Mouse (Mus musculus) thymus, adult 2 months (tissue): ENCODE results near the gene Srrd.

Experiments used
- CTCF ChIP-seq: fragments of 200-500 bp; IDR thresholded peaks from 2 replicates; pipeline ENCODE4 v1.5.1; 2012; ENCODE audit warnings: mild to moderate bottlenecking, control low read depth, low read length, moderate library complexity, borderline replicate concordance; ENCODE audit not compliant: control insufficient read depth, poor library complexity, insufficient read depth; ENCODE audit errors: extremely low read depth
- POLR2A ChIP-seq: fragments of 200-500 bp; IDR thresholded peaks from 2 replicates; pipeline ENCODE4 v1.6.1; 2012; ENCODE audit warnings: mild to moderate bottlenecking, low read length, control low read depth, moderate library complexity; ENCODE audit not compliant: control insufficient read depth, poor library complexity, insufficient read depth; ENCODE audit errors: extremely low read depth

DNA sequence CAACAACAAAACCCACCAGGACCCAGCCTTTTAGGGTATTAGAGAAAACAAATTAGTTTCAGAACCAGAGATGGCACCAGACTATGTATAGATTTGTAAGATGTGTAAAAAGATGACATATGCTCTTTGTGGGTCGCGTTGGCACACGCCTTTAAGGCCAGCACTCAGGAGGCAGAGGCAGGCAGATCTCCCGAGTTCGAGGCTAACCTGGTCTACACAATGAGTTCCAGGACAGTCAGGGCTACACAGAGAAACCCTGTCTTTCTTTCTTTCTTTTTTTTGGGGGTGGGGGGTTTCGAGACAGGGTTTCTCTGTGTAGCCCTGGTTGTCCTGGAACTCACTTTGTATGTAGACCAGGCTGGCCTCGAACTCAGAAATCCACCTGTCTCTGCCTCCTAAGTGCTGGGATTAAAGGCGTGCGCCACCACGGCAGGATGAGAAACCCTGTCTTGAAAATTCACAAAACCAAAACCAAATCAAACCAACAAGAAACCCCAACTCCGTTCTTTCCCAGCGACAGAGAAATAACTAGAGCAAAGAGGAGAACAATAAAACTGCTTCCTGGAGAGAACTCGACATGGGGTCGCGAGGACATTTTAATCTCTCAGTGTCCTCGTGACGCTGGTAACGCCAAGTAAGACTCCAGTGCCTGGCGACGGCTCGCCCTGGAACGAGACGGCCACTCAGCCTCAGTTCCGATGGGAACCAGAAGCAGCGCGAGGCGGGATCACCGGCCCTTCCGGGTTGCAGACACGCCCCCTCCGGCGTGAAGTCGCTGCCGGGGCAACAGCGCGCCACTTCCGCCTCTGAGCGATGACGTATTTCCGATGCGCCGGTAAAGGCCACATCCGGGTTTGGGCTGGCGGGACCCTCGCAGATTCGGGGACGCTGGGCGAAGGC, 17.0 kb downstream of the Srrd start, which contains the start of gene Tfip11:
- TF ChIP-seq POLR2A = peak; percentile 51; the same call in 1 of the 2 replicates
- peak; percentile 60; the same call in 1 of the 2 replicates for TF ChIP-seq CTCF
